Mouse (Mus musculus) liver, adult (tissue): Measurements from ENCODE around the gene Chn2.

Experiments used
- GATA4 ChIP-seq: IDR thresholded peaks from 2 replicates; pipeline ENCODE4 v1.6.1; 2014; ENCODE audit warnings: mild to moderate bottlenecking, low read length; ENCODE audit not compliant: insufficient replicate concordance

Chn2 gene

DNA sequence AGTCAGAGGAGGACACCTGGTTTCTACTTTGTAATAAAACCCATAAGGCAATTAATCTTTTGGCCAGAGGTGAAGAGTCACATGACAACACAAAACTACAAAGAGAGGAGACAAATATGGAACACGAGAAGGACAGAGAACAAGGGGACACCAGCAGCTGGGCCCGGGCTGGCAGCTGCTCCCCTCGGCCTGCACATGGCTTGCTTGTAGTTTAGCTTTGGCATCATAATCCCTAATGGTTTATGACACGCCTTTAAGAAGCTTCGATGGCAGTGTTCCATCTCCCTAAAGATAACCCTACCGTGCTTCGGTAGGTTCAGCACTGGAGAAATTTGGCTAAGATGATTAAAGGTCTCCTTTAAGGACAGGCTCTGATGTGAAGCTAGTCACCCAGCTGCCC is 225.2 kb downstream of the Chn2 start:
- no peak for TF ChIP-seq GATA4

DNA sequence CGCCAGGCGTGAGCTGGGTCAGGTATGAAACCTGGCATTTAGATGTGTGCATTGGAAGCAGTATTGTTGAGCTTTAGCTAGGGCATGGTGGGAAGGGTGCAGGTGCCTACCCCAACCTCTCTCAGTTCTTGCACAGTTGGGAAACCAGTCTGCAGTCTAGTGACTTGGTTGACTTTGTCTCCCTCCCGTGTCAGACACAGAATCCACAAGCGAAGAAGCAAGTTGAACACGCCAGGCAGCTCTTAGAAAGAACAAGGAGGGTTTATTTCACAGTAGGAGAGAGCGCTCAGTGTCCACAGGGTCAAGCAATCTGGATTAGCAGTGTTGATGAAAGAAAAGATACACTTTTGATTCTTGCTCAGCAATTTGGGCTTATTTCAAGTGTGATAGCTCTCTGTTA is 226.0 kb downstream of the Chn2 start:
- TF ChIP-seq GATA4 = no peak

- TF ChIP-seq GATA4 = no peak
Observed at GRCm38 (mm10) chr6:54272556-54273378, 233.4 kb downstream of the Chn2 start.

- no peak for TF ChIP-seq GATA4
Observed at GRCm38 (mm10) chr6:54273379-54273730, 234.0 kb downstream of the Chn2 start.

- no peak for TF ChIP-seq GATA4
Observed at GRCm38 (mm10) chr6:54277234-54277633, 237.9 kb downstream of the Chn2 start.

- TF ChIP-seq GATA4 = no peak
Observed at GRCm38 (mm10) chr6:54277828-54278227, 238.5 kb downstream of the Chn2 start.

GRCm38 (mm10) chr6:54278613-54279012 is 239.3 kb downstream of the Chn2 start:
- TF ChIP-seq GATA4 = no peak

DNA sequence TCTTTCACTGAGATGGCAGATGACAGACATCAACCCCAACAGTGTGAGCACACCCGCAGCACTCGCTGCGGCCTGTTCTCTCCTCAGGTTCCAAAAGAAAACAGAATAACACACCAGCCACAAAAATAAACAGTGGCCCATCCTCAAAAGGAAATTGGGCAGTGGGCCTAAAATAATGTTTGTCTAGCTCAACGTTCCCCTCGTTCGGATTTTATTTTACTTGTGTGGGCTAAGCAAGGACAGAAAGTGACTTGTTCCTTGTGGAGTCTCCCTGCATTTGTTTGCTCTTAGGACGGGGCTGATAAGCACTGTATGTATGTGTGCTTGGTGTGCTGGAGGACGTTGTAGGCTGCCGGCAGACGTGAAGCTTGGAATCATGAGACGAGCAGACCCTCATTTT is 240.0 kb downstream of the Chn2 start:
- TF ChIP-seq GATA4 = no peak

DNA sequence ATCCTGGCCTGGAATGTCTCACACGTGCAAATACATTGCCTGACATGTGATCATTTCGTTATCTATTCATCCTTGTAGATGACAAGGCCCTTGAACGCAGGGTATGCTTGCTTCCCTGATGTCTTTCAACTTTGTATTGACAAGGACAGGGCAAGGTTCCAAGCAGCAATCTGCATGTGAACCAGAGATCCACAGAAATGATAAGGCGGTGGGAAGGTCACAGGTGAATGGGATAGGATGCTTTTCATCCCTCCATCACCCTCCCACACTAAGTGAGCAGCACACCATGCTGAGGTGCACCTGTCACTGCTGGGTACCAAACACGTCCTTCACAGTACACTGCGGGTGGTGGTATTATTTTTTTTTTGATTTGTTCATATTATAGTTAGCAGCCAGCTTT is 240.9 kb downstream of the Chn2 start:
- TF ChIP-seq GATA4 = no peak

DNA sequence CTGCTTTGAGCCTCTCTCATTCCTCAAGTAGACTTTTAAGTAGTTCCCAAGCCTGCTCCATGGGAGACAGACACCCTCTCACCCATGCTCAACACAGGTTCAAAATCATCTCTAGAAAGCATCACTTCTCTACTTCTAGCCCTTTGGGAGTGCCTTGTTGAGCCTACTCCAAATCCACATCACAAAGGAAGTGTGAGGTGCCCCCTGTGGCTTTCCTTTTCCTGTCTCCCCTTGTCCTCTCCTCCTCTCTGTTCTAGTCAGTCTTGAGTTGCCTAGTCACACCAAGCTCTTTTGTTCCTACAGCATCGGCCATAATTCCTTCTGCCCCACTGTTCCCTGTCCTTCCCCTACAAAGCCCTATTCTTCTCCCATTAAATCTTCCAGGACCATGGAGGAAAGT is 243.9 kb downstream of the Chn2 start:
- no peak for TF ChIP-seq GATA4

DNA sequence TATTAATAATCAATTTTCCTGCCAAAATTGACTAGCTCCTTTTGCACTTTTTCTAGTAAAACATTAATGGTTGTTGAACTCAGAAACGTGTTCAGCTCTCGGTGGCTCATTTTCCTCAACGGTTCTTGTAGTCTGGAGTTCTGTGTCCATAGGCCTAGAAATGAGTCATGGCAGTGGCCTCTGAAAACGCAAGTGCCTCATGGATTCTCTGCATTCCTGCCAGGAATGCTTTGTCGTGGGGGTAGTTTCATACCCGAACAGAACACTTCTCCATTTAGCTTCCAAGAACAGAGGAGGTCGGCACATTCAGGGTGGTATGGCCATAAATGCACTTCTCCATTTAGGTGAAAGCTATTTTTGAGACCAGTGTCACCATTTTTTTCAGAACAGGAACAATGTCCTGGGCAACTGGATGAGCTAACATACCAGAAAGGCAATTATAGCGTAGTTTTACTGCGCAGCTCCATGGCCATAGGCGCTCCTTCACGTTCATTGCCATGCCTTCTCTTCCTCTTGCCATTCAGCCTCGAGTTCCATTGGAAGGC is 244.9 kb downstream of the Chn2 start:
- TF ChIP-seq GATA4 = no peak

- no peak for TF ChIP-seq GATA4
Observed at GRCm38 (mm10) chr6:54286813-54287212, 247.5 kb downstream of the Chn2 start.

- TF ChIP-seq GATA4 = no peak
Observed at GRCm38 (mm10) chr6:54289774-54290500, 250.6 kb downstream of the Chn2 start.

DNA sequence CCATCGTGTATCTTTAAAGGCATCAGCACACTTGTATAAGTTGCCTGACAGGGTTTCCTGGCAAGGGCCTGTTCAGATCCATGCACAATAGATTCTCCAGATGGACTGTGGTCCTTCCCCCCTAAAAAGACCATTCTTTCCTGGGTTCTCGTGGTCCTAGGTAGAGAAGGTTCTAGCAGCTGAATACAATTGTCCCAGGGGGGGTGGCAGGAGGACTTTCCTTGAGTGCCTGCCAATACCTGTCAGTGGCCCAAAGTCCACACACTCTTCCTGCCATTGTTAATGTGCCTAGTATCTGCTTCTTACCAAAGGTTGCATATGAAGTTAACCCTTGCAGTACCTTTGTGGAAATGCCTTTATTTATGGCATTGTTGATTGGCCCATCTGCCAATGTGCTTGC is 257.9 kb downstream of the Chn2 start:
- TF ChIP-seq GATA4 = no peak

GRCm38 (mm10) chr6:54299417-54299816 is 260.1 kb downstream of the Chn2 start:
- no peak for TF ChIP-seq GATA4

DNA sequence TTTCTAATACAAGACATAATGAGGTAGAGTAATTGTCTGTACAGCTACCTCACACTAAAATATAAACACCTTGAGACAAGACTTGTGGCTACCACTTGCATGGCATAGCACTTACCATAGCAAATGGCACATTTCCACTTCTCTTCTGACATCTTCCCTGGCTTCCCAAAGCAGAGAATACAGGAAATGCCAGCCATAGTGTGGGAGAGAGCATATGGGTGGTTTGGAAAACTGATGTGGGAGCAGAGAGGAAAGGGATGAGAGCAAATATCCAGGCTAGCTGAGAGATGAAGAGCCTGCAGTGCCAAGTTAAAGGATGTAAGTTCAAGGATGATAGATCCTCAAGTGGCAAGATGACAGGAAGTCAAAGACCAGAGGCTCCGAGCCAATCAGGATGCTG is 266.4 kb downstream of the Chn2 start:
- TF ChIP-seq GATA4 = no peak
